Mouse (Mus musculus) megakaryocyte, embryonic 14.5 days (primary cell): ENCODE measurements around the gene Apip. TPM values are rescaled to one million over a fixed set of nuclear protein-coding genes. Genes with fewer than 3 reads are reported as not detected.

Experiments
- H3K27me3 ChIP-seq: replicated peaks from 2 replicates; pipeline ENCODE3; 2012; ENCODE audit warnings: inconsistent platforms
- H3K36me3 ChIP-seq: replicated peaks from 2 replicates; pipeline ENCODE3; 2012; ENCODE audit warnings: low read length, inconsistent platforms, mixed read lengths
- H3K4me1 ChIP-seq: 2 replicates; pipeline ENCODE4 v1.6.1; 2012; ENCODE audit warnings: inconsistent platforms
- H3K4me3 ChIP-seq: replicated peaks from 2 replicates; pipeline ENCODE3; 2012; ENCODE audit warnings: moderate library complexity, mild to moderate bottlenecking, inconsistent platforms
- H3K9me3 ChIP-seq: 2 replicates; pipeline ENCODE4 v1.6.1; 2012; ENCODE audit warnings: inconsistent platforms
- FLI1 ChIP-seq: IDR thresholded peaks from 2 replicates; pipeline ENCODE4 v1.6.1; 2012; ENCODE audit warnings: low read length, inconsistent platforms, mixed read lengths
- GATA1 ChIP-seq: IDR thresholded peaks from 3 replicates; pipeline ENCODE4 v1.6.1; 2012; ENCODE audit warnings: mixed read lengths, low read length, inconsistent platforms, borderline replicate concordance
- polyA plus RNA-seq: library from polyadenylated mRNA; stranded (reverse); fragments of >175 nt; gene quantifications from 2 replicates; pipeline ENCODE4 v1.2.3, GENCODE M21; 2012; ENCODE audit warnings: low replicate concordance; ENCODE audit not compliant: insufficient read depth

Apip gene
- polyA plus RNA-seq, 1 experiment: 27.1 TPM

DNA sequence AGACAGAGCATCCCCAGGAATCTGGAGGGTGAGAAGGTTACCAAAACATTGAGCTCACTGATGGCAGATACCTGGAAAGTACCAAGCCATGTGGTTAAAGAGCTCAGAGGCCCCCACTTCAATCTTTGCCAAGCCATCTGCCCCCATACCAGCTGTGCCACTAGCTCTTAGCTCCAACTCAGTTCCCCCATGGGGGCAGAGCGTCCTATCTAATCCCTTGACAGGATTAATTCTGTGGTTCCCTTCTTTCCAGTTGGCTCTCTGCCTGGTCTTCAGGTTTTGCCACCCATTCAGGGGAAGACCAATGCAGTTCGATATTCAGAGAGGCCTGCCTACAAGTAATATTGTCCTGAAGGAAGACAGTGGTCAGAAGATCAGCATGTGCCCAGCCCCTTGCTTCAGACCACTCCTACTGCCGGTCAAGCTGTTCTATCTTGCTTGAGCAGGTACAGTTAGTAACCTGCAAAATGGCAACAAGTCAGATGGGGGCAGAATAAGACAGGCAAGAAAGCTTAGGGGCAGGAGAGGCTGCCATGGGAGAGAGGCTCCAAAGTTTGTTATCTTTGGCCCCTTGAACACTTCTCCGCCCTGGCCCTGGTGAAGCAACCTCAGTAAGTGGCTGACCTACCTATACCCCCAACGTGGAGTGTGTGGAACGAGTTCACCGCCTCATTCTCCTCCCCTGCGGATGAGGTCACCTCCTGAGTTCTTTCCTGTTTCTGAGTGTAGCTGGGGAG lies 65.2 kb downstream of the Apip start:
- H3K27me3 ChIP-seq: peaks cover 35% of the 10 kb centered on the region
- peaks cover 8% of the 10 kb centered on the region for H3K4me1 ChIP-seq
- no peaks in the 10 kb centered on the region for H3K36me3 ChIP-seq
- H3K4me3 ChIP-seq: no peak overlapping the region
- TF ChIP-seq GATA1 (no peak), FLI1 (no peak)
- H3K9me3 ChIP-seq: no peaks in the 10 kb centered on the region

Other genes with a start within 250 kb of the Apip start
- 3.1 and 10.6 TPM in 2 replicates for gene Cd44, start 172.0 kb upstream of the Apip start, polyA plus RNA-seq
- gene Pdhx, start 162 bp upstream of the Apip start, polyA plus RNA-seq: 1.2 TPM in 1 of 2 replicates, not detected in the other
- not detected in 2 replicates for gene Ehf, start 229.6 kb downstream of the Apip start, polyA plus RNA-seq